Mouse (Mus musculus) frontal cortex, adult 2 months (tissue): ENCODE measurements around the gene Fancc. TPM values are rescaled to one million over a fixed set of nuclear protein-coding genes. Genes with fewer than 3 reads are reported as not detected.

ENCODE experiments used
- DNase-seq, 2 experiments: peaks; one replicate each; pipeline ENCODE4 v3.0.0; 2022; ENCODE audit warnings: low spot score in 1 of 2; ENCODE audit errors: extremely low spot score in 1 of 2
- polyA plus RNA-seq: library from polyadenylated mRNA; depleted of rRNA; stranded (reverse); fragments of >200 nt; gene quantifications from 2 replicates; pipeline ENCODE4 v1.2.3, GENCODE M21; 2012; rRNA removed

Gene Fancc
- polyA plus RNA-seq: 9.9 and 12.3 TPM in 2 replicates

DNA sequence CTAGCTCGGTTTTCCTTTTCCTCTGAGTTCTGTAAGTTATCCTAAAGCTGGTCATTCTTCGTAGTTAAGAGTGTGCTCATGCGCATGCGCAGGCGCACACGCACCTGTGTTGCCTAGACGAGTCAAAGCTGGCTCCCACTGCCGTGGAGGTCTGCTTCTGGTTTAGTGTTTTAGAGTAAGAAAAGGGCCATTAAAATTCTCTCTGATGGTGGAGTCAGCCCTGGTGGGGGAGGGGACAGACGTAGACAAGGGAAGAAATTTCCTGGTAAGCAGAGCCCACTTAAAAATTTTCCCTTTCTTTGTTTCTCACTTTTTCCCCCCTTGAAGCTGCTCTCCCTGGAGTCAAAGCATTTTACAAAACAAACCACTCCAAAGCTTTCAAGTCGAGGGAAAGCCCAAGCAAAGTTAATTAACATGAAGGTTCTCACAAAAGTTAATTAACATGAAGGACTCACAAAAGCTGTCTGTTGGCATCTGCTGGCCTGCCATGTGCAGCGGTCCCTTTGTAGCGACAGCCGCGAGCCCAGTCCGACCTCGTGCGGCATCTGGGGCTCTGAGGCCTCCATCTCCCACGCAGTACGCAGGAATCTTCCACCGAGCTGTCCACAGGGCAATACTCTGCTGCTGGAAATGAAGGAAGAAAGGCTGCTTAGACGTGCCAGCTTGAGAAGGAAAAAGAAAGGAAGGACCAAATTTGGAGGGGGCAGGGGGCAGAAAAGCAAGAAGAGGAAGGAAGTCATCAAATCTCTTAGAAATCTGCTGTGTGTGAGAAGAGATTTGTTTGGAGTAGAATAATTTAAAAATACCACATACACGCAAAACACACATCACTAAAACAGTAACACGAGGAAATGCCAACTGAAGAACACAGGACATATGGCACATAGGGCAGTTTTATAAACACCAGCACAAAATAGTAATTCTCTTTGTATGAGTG is at the start of gene Fancc:
Fancc (minus strand) TSS at position 633 of the 937 bp plus-strand sequence.
- DNase-seq: no peak

DNA sequence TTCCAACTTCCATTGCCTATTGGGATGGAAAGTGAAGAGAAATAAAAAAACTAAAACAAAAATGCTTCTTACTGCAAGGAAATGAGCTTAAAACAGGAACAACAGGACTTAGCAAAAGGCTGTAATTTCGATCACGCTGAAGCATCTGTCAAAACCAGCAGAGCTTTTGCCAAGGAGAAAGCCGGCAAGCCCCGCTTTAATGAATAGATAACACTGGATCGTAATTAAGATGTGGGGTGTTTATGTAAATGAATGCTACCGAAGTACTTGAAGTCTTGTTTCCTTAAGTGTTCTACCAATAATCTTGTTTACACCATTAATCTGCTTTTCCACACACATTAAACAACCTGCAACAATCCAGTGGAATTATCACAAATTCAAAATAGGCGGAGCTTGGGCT is 48.2 kb upstream of the Fancc start:
- no peak for DNase-seq

DNA sequence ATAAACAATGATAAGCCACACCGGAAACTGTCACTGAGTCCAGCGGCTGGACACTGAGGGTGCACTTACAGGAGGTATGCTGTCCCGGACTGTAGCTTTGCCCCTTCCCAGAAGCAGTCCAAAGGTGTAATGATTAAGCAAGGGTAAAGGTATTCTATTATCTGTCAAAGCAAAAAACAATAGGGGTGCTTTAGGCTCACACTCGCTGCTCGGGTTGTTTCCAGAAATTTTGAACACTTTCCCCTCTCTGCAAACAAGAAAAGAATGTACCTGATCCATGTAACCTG is 47.8 kb upstream of the Fancc start:
- no peak for DNase-seq

DNA sequence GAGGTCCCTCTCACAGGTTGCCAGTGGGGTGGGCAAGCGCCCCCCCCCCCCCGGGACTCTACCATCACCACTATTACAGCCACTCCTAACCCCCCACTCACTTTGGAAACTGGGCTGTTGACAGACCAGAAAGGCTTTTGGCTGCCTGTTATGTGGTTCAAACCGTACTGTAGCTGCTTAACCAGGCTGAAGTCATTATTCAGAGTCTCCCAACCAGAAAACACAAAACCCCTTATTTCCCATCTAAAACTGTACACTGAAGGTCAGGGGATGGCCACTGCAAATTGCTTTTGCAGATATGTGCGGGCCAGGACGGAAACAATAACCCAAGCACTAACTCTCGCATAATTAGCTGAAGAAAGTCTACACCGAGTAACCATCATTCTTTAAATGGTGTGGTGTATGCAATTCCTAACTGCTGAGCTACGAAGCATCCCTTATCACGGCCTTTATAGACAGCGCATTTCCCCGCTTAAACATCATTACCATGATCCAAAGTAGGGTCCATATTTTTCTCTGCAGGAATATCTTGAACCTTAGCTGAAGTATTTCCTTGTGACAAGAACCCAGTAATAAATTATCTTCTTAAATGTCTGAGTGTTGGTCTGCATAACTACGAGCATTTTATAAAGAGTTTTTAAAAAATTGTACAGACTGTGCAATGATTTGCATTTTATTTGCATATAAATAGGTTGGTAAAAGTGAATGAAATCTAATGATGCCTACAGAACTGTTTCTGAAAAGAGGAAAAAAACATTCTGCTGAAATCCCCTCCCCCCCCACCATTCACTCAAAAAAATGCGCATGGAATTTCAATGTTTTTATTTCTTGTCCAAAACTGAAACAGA is 47.3 kb upstream of the Fancc start:
- DNase-seq: no peak

DNA sequence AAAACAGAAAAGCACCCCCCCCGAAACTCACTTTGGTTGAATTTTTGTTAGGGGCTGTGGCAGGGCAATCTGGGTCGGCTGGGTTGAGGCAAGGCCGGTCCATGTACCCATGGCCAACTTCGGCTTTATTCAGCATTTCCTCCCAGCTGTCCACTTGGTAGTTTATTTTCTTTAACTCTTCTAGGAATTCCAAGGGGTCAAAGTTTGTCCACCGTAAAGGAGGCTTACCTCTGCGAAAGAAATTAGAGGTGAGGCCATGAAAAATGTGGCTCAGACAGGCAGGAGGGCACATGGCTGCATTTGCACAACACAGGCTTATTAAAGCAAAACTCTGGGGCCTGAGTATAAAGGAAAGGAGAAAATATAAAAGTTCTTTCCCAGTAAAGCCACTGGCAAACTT is 46.4 kb upstream of the Fancc start:
- no peak for DNase-seq

DNA sequence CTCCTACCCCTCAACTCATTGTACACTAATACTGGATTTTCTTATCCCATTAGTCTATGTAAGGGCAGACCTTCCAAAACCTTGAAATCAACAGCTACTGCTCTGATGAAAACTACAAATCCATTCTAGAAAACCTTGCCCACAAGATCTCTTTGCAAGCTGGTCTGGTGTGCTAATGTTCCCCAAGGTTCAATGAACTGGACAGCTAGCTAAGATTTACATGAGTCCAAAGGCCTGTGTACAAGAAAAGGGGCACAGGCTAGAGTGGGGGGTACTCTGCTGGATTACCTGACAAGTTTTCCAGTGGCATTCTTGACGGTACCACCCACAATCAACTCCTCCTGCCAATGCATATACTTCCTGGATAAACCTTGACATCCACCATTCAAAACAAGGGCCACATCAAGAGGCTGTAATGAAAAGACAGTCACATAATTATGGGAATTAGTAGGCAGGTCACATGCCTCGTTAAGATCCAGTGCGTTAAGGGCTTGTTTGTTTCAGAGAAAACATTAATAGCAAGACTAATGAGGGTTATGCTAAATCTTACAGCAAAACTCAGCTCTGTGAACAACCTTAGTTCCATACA is 45.8 kb upstream of the Fancc start:
- DNase-seq: no peak

DNA sequence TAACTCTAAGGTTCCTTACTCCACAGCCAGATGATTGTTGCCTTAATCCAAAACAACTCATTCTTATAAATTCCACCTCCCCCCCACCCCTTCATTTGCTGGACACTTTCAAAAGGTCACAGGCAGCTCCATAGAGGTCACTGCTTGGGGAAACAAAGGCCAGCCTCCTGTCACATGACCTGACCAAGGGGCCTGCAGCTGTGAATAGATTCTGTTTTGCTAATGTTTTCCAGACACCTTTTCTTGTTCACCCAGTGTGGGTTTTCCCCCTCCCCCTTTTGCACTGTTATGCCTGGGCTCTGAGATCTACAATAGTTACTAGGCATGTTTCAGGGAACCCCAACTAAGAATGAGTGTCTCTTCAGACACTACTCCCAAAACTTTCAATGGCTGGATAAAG is 44.4 kb upstream of the Fancc start:
- DNase-seq: no peak

DNA sequence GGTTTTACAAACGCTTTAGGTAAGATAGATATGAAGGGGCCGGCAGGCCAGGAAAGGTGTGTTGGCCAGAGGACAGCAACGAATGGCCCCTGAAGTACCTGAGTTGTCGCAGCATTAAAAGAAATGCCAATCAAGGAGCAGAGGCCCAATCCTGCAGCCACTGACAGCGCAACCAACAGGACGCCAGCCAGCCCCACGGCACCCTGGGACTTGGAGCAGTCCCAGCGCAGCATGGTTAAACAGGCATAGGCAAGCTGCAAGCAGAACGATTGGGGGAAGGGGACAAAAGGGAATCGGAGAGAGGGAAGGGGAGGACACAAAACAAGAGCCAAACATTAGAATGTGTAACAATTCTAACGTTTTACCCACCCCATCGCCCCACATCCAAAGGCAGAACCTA is 43.5 kb upstream of the Fancc start:
- no peak for DNase-seq

DNA sequence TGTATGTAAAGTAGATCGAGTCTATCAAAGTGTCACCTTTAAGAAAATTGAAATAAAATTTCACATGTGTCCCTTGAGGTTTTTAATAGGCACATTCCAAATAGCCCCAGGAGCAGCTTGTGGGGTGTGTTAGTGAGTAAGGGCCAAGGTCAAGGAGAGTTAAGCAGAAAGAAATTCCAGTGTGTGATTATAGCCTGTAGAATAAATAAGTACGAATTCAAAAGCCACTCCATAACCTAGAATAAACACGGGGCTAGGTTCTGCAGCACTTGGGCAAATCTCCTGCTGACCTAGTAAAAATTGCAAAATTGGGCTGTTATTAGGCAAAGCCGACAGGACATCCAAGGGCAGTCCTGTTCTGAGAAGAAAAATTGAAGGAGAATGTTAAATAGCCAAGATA is 37.9 kb upstream of the Fancc start:
- no peak for DNase-seq

DNA sequence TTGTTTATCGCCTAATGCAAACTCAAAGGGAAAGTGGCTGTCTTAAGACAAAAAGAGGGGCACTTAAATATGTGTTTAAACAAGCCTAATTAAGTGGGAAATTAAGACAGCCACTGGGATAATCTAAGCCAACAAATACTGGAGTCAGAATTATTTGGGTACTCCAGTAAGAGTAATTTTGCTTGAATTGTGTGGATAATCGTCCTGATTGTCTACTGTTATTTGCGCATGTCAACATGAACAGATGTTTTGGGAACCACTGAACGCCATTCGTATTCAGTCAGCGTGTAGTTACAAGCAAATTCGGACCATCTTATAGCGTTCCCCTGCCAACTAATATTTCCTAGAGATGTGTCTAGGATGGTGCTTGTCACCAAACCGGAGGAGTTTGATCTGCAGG is 33.8 kb upstream of the Fancc start:
- no peak for DNase-seq

DNA sequence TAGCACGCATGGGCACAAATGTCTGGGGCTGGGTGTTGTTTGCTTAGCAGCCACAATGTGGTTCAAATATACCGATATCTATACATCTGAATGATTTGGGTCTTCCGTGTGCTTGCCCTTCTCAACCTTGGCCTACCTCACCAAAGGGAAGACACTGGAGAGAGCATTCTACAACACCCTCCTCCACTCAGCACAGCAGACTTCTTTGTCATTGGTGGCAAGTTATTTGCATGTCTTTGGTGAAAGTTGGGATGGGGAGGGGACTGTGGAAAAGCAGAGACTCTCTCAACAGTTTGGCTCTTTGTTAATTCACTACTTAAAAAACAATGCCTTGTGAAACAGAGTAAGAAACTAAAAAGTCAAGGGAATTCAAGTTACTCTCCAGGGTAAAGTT is 33.3 kb upstream of the Fancc start:
- no peak for DNase-seq

DNA sequence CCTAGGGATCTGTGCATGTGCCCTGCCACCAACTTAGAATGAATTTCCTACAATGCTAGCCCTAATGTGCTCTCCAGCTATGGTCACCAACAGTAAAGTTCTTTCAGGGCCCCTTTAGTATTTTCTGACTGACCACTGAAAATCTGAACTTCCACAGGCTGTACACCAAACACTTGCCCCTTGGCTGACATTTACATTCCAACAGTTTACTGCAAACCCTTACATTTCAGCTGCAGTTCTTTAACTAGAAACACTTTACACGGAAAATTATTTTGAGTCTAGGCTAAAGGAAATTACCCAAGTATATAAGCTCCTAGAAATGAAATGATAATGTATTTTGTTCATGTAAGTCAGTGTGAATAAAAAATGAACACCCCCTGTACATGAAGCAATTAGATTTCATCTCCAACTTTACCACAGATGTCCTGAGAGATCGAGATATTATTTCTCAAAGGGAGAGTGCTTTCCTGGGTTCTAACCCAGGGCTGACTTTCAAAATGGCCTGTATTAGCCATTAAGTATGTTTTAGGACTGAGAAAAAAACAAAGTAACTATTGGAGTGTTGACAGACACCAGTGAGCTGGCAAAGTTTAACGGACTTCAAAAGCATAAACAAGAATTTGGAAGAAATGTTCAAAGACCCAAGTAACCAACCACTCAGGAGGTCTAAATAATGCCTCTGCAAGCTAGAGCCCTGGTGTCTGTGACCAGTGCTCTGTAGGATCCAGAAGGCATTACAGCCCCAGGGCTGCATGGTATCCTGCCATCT is 32.7 kb upstream of the Fancc start:
- no peak for DNase-seq

DNA sequence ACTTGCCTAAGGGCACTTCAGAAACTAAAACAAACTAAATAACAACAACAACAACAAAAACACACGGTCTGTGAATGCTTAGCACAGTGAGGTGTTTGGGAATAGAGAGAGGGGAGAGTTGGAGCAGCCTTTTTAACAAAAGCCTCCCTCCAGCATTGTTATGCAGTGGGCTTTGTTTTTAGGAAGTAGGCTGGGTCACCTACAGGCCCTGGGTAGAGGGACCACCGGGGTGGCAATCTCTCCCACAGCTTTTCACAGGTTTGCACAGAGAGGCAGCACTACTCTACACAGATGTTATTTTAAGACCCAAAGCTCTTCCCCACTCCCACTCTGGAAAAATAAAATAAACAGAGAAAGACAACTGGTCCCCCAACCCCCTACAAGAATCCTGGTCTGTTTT is 31.8 kb upstream of the Fancc start:
- no peak for DNase-seq

DNA sequence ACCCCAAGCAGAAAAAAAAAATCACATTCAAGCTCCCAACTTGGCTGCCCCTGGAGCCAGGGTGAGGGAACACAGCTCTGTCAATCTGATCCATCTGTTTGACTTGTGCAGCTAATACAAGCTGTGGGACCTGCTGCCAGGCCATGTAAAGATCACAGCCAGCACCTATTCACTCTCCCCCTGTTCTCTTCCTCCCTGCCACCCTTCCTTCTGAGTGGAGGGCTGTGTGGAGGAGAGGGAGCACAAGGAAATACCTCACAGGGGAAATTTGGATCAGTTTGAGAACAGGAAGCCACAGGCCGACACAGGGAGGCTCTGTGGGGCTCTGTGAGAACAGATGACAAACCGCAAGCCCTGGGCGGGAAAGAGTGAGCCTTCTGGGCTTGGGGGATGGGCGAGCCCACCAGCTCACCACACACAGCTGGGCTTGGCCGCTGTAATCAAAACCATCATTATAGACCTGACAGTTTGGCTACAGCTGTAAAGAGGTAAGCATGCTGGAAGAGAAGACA is 31.1 kb upstream of the Fancc start:
- no peak for DNase-seq

DNA sequence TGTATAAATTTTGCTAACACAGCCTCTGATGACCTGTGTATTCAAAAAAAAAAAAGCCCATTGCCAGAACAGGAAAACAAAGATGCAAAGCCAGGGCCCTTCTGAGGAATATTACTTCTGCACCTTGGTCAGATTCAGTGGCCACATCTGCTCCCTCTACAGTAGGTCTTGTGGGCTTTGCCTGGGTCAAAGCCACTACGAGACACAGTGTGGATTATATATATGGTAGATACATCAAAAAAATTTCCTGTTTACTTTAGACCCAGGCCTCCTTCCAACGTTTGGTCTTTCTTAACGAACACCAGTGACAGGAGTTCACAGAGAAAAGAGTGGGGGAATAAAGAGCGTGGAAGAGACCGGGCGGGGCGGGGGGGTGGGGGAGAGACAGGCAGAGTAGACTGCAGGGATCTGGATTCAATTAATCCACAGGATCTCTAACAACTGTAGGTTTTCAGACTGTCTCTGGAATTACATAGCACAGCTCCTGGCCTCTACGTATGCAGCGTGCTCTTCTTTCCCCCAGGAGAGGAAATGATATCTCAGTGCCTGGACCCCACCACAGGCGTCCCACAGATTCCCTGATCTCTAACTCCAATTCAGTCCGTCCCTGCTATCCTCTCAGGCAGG is 28.6 kb upstream of the Fancc start:
- DNase-seq: no peak

DNA sequence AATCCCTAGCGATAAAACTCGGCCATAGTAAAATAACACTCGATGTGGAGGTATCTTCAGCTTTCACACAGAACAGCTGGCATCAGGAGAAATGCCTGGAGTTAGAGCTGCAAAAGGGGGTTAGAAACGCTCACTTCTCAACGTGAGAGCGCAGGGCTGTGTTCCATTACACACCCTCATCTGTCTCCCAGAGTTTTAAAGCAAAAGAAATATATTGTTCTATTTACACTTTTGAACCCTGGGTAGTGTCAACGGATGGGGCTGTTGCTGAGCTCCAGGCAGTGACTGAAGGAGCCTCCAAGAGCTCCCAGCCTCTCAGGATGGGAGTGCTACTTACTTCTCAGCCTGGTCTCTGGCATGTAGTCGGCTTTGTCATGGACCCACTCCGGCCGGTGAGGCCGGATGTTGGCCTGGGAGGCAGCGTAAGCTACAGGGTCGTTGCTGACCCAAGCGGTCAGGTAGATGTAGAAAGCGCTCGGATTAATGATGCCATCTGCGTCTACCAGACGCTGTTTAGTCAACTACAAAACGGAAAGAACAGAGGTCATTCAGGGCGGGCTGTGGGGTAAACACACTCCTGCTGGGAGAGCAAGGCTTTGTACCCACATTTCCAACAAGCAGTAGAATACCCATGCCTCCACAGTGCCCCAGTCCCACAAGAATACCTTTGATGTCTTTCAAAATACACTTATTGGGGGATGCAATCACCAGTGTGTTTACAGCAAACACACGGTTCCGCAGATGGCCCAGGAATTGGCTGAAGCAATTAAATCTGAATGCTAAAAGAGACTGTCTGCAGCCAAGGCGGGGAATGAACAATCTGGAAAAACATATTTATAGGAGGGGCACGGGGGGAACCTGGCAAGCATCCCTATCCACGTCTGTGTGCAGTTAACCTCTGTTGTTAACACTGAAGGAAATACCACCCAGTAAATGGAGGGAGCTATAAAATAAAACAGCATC is 27.8 kb upstream of the Fancc start:
- DNase-seq: no peak

DNA sequence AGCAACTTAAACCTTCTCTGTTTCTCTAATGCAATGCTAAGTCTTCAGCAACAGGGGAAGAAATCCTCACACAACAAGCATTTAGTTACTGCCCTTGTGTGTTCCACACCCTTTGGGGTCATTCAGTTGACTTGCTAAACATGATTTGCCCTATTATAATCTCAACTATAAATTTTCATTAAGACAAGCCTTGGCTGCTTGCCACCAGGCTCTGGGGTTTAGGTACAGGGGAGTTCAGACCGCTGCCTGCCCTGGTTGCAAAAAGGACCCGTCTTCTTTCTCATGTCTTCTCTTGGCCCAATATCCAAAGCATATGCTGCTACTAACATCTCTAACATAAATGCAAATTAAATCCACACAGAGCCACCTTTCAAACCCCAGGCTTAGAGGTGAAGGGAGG is 27.0 kb upstream of the Fancc start:
- no peak for DNase-seq

DNA sequence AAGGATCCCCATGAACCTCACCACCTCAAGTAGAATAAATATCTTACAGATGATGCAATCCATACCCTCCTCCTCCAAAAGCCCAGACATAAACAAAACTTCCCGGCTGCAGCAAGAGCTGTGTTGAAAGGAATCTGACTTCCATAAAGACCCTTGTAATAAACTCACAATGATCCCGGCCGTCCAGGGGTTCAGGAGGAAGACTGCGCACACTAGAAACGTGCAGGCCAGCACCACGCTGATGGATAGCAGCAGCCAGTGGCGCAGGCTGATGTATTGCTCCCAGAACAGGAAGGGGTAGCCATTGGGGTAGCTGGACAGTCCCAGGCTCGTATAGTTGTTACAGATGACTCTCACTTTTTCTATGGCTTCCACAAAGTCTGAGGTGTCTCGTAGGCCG is 25.8 kb upstream of the Fancc start:
- no peak for DNase-seq

DNA sequence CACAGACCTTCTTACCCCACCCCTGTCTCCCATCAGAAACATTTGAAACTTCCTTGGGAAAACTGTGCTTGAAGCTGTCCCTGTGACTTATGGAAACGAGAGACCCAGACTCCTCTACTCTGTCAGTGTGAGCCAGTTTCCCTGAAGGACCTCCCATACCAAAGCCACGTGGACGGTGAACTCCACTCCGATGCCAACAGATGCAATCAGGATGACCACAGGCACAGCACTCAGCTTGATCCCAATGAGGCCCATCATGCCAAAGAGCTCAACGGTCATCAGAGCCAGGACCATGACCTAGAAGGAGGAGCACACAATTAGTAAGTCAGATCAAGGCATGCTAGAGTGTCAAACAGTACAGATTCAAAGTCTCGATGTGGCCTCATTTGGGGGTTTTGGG is 23.0 kb upstream of the Fancc start:
- DNase-seq: no peak
